Mouse (Mus musculus) intestine, postnatal 0 days (tissue): ENCODE data around the gene Apobec2. TPM values are rescaled to one million over a fixed set of nuclear protein-coding genes. Genes with fewer than 3 reads are reported as not detected.

Experiments
- ATAC-seq: fragments of 200-750 bp; cut with Nextera tagmentation; 2 replicates; pipeline ENCODE4 v1.8.0; 2017; ENCODE audit warnings: mild to moderate bottlenecking, moderate TSS enrichment, moderate library complexity
- H3K27ac ChIP-seq: fragments of 300-500 bp; sonication (generic); 2 replicates; pipeline ENCODE4 v1.5.1; 2014; ENCODE audit warnings: mild to moderate bottlenecking, low read depth, low read length, moderate library complexity
- H3K27me3 ChIP-seq: fragments of 300-500 bp; sonication (generic); replicated peaks from 2 replicates; pipeline ENCODE4 v1.6.1; 2014; ENCODE audit warnings: low read length, mixed read lengths; ENCODE audit not compliant: control insufficient read depth, insufficient read depth
- H3K36me3 ChIP-seq: fragments of 300-500 bp; sonication (generic); 2 replicates; pipeline ENCODE4 v1.6.1; 2014; ENCODE audit warnings: mild to moderate bottlenecking, moderate library complexity; ENCODE audit not compliant: control insufficient read depth, insufficient read depth
- H3K4me1 ChIP-seq: fragments of 300-500 bp; sonication (generic); replicated peaks from 2 replicates; pipeline ENCODE4 v1.6.1; 2014; ENCODE audit warnings: antibody characterized with exemption, low read length, mixed read lengths; ENCODE audit not compliant: control insufficient read depth, insufficient read depth
- H3K4me2 ChIP-seq: fragments of 300-500 bp; sonication (generic); replicated peaks from 2 replicates; pipeline ENCODE4 v1.6.1; 2014; ENCODE audit warnings: low read depth, mild to moderate bottlenecking, moderate library complexity
- H3K4me3 ChIP-seq: fragments of 300-500 bp; sonication (generic); 2 replicates; pipeline ENCODE4 v1.5.1; 2014; ENCODE audit warnings: low read depth, low read length
- H3K9ac ChIP-seq: fragments of 300-500 bp; sonication (generic); 2 replicates; pipeline ENCODE4 v1.6.1; 2014; ENCODE audit warnings: mild to moderate bottlenecking, low read depth, low read length
- H3K9me3 ChIP-seq: fragments of 300-500 bp; sonication (generic); 2 replicates; pipeline ENCODE4 v1.6.1; 2016; ENCODE audit warnings: mixed run types; ENCODE audit not compliant: control insufficient read depth
- CTCF ChIP-seq: sonication (generic); IDR thresholded peaks from 2 replicates; pipeline ENCODE4 v1.5.1; 2016; ENCODE audit warnings: low read depth, mild to moderate bottlenecking, control low read depth, antibody characterized with exemption, moderate library complexity
- WGBS: fragments of 180-500 bp; shearing (Covaris S2); extraction: QIAGEN DNeasy Blood & Tissue Kit; methylation state at CpG from one replicate; pipeline ENCODE4 v1.1.7; 2014; 5-methylcytosine and 5-hydroxymethylcytosine counted together
- polyA plus RNA-seq: library from polyadenylated mRNA; unstranded; fragments of >200 nt; fragmentation: Nextera tagmentation; extraction: Ambion mirVana; gene quantifications from 2 replicates; pipeline ENCODE4 v1.2.1, GENCODE M21; 2015

Apobec2 gene
- polyA plus RNA-seq, 1 experiment from 2014 or later, result 2.6 TPM

GRCm38 (mm10) chr17:48379050-48379449 lies 53.7 kb downstream of the Apobec2 start:
- no peak for TF ChIP-seq CTCF
- H3K27ac ChIP-seq, result no peak overlapping the region
- H3K9ac ChIP-seq, result no peak overlapping the region
- no peak for ATAC-seq
- H3K36me3 ChIP-seq, result no peaks in the 10 kb centered on the region
- H3K9me3 ChIP-seq, result no peaks in the 10 kb centered on the region
- H3K4me2 ChIP-seq, result no peak overlapping the region
- no peaks in the 10 kb centered on the region for H3K27me3 ChIP-seq
- H3K4me3 ChIP-seq, result no peak overlapping the region
- no peaks in the 10 kb centered on the region for H3K4me1 ChIP-seq

DNA sequence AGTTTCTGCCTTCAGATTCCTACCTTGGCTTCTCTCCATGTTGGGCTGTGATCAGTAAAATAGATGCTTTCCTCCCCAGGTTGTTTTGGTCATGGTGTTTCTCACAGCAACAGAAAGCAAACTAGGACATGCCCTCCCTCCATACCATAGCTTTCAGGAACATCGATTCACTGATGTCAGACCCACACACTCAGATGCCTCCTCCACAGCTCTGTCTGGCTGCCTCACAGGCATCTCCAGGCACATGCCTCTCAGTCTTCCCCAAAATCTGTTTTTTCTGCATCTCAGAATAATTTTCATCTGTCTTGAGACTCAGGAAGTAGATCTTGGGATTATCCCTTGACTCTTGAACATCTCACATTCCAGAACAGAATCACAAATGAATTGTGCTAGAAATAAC lies 56.6 kb downstream of the Apobec2 start:
- no peak for ATAC-seq
- 85% methylated on average over 1 of the region's 1 CpGs for WGBS

GRCm38 (mm10) chr17:48372987-48373386 lies 59.7 kb downstream of the Apobec2 start:
- Histone ChIP-seq H3K36me3 (no peaks in the 10 kb centered on the region), H3K4me2 (no peak overlapping the region), H3K4me3 (no peak overlapping the region), H3K27me3 (no peaks in the 10 kb centered on the region), H3K9me3 (no peaks in the 10 kb centered on the region), H3K4me1 (no peaks in the 10 kb centered on the region), H3K9ac (no peak overlapping the region), H3K27ac (no peak overlapping the region)
- TF ChIP-seq CTCF, result no peak
- ATAC-seq, result no peak
- 78% methylated on average over 8 of the region's 8 CpGs for WGBS

More for the DNA sequence above, 56.6 kb downstream of the Apobec2 start:
- no peak overlapping the region for H3K9ac ChIP-seq
- no peaks in the 10 kb centered on the region for H3K4me1 ChIP-seq
- H3K9me3 ChIP-seq, result no peaks in the 10 kb centered on the region
- H3K27ac ChIP-seq, result no peak overlapping the region
- no peak overlapping the region for H3K4me2 ChIP-seq
- H3K27me3 ChIP-seq, result no peaks in the 10 kb centered on the region
- no peak for TF ChIP-seq CTCF
- no peak overlapping the region for H3K4me3 ChIP-seq
- H3K36me3 ChIP-seq, result no peaks in the 10 kb centered on the region

DNA sequence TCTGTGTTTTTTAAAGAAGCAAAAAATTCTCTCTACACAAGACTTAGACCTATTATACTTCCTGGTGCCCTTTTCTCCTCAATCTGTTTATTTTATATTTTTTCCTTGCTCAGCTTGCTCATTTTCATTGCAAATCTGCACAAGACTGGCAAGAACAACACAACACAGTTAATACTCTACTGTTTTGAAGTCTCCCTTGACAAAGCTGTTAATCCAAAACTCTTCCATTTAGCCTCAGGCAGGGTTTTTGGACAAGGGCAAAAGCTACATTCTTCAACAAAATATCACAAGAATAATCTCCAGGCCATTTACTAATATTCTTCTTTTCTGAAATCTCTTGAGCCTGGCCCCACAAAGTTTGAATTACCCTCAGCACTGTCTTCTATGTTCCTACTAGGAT lies 61.1 kb downstream of the Apobec2 start:
- no peak for TF ChIP-seq CTCF
- H3K4me3 ChIP-seq, result no peak overlapping the region
- no peaks in the 10 kb centered on the region for H3K27me3 ChIP-seq
- H3K4me1 ChIP-seq, result no peaks in the 10 kb centered on the region
- no peak overlapping the region for H3K4me2 ChIP-seq
- ATAC-seq, result no peak
- no peaks in the 10 kb centered on the region for H3K36me3 ChIP-seq
- no peak overlapping the region for H3K27ac ChIP-seq
- H3K9ac ChIP-seq, result no peak overlapping the region
- H3K9me3 ChIP-seq, result no peaks in the 10 kb centered on the region

Other genes starting within 250 kb of the Apobec2 start
- 0.21 and 0.23 TPM in 2 replicates for gene Trem1, start 200.2 kb downstream of the Apobec2 start, polyA plus RNA-seq
- not detected in 2 replicates for gene Trem3, start 185.2 kb downstream of the Apobec2 start, polyA plus RNA-seq
- gene Treml4, start 168.6 kb downstream of the Apobec2 start, polyA plus RNA-seq, result 1.4 and 2.2 TPM in 2 replicates
- gene Treml2, start 133.4 kb downstream of the Apobec2 start, polyA plus RNA-seq, result 0.24 TPM in 1 of 2 replicates, not detected in the other
- gene B430306N03Rik, start 116.8 kb downstream of the Apobec2 start, polyA plus RNA-seq, result 0.05 and 0.22 TPM in 2 replicates
- 3.2 and 3.4 TPM in 2 replicates for gene Trem2, start 86.5 kb downstream of the Apobec2 start, polyA plus RNA-seq
- 0.12 and 0.23 TPM in 2 replicates for gene Treml1, start 73.0 kb downstream of the Apobec2 start, polyA plus RNA-seq
- gene Nfya, start 23.0 kb downstream of the Apobec2 start, polyA plus RNA-seq, result 3.8 and 4.2 TPM in 2 replicates
- 52.1 and 53.9 TPM in 2 replicates for gene Oard1, start 22.9 kb downstream of the Apobec2 start, polyA plus RNA-seq
- gene Tspo2, start 18.6 kb upstream of the Apobec2 start, polyA plus RNA-seq, result 0.48 and 1.3 TPM in 2 replicates
- 26.7 and 28.4 TPM in 2 replicates for gene Unc5cl, start 22.0 kb upstream of the Apobec2 start, polyA plus RNA-seq